Comparison of ENCODE assay signal across 9 mouse cellular contexts in genomic region chr15:81917621-81918463, GRCm38 (mm10). TPM values are rescaled to one million over a fixed set of nuclear protein-coding genes. Genes with fewer than 3 reads are reported as not detected.
DNase-seq lines count a peak whose midpoint lies in the region; ATAC-seq and TF ChIP-seq lines count a peak whose summit lies in the region.
"Had no signal": no experiment of that assay in that cellular context is flagged by ENCODE, and none has a peak within 500 bp of the region (broad histone marks: within the 10 kb centered on the region; RNA-seq: fewer than 3 reads in every experiment).

No protein-coding gene starts in this region.

- H3K4me3 ChIP-seq in neural tube, embryonic 15.5 days (replicated peaks), result no peak overlapping the region
- no peak overlapping the region for H3K4me3 ChIP-seq in forebrain, embryonic 12.5 days (replicated peaks)
- no peak overlapping the region for H3K4me3 ChIP-seq in hindbrain, postnatal 0 days (ENCODE audit: low read length)
- no peak overlapping the region for H3K4me3 ChIP-seq in limb, embryonic 14.5 days (replicated peaks; ENCODE audit: low read length)
- H3K4me3 ChIP-seq: embryonic facial prominence, embryonic 15.5 days had no signal

- H3K27ac ChIP-seq in neural tube, embryonic 15.5 days (replicated peaks), result no peak overlapping the region
- 0 out of 2 replicates have a peak overlapping the region, but pooled peaks have one; percentile 8 for H3K27ac ChIP-seq in forebrain, embryonic 12.5 days
- H3K27ac ChIP-seq in hindbrain, postnatal 0 days, result no peak overlapping the region
- H3K27ac ChIP-seq in limb, embryonic 14.5 days (replicated peaks; ENCODE audit: low read depth, low read length), result no peak overlapping the region
- H3K27ac ChIP-seq: embryonic facial prominence, embryonic 15.5 days had no signal

- TF ChIP-seq CTCF in brain, embryonic 14.5 days (IDR thresholded peaks at IDR 0.05; ENCODE audit: borderline replicate concordance, extremely low read depth, insufficient read depth, insufficient read length), result peak; percentile 82
- TF ChIP-seq CTCF in hindbrain, postnatal 0 days (IDR thresholded peaks at IDR 0.05; ENCODE audit: low read depth), result peak; percentile 83

- no peaks in the 10 kb centered on the region for H3K9me3 ChIP-seq in neural tube, embryonic 15.5 days (replicated peaks)
- H3K9me3 ChIP-seq in forebrain, embryonic 12.5 days, result no peaks in the 10 kb centered on the region
- H3K9me3 ChIP-seq in hindbrain, postnatal 0 days (ENCODE audit: low read length), result no peaks in the 10 kb centered on the region
- H3K9me3 ChIP-seq in limb, embryonic 14.5 days (ENCODE audit: control insufficient read depth, low read length), result no peaks in the 10 kb centered on the region
- H3K9me3 ChIP-seq: embryonic facial prominence, embryonic 15.5 days had no signal

- no peaks in the 10 kb centered on the region for H3K27me3 ChIP-seq in neural tube, embryonic 15.5 days (replicated peaks)
- H3K27me3 ChIP-seq in forebrain, embryonic 12.5 days, result no peaks in the 10 kb centered on the region
- no peaks in the 10 kb centered on the region for H3K27me3 ChIP-seq in hindbrain, postnatal 0 days (ENCODE audit: insufficient read depth, low read length)
- no peaks in the 10 kb centered on the region for H3K27me3 ChIP-seq in limb, embryonic 14.5 days (ENCODE audit: control insufficient read depth, insufficient read depth, low read length)
- H3K27me3 ChIP-seq: embryonic facial prominence, embryonic 15.5 days had no signal

- TF ChIP-seq POLR2A in brain, embryonic 14.5 days (IDR thresholded peaks at IDR 0.05; ENCODE audit: borderline replicate concordance, extremely low read depth, insufficient read depth, insufficient read length, poor library complexity, severe bottlenecking), result no peak
- TF ChIP-seq POLR2A in limb, embryonic 14.5 days (IDR thresholded peaks at IDR 0.05; ENCODE audit: borderline replicate concordance, extremely low read depth, insufficient read depth, insufficient read length), result no peak

- H3K4me1 ChIP-seq in neural tube, embryonic 15.5 days, result peaks cover 21% of the 10 kb centered on the region
- H3K4me1 ChIP-seq in forebrain, embryonic 12.5 days, result 0 out of 2 replicates have a peak, but pooled peaks cover 3% of the 10 kb centered on the region
- 0 out of 2 replicates have a peak, but pooled peaks cover 3% of the 10 kb centered on the region for H3K4me1 ChIP-seq in hindbrain, postnatal 0 days (ENCODE audit: insufficient read depth, low read length)
- no peaks in the 10 kb centered on the region for H3K4me1 ChIP-seq in limb, embryonic 14.5 days (ENCODE audit: control insufficient read depth, insufficient read depth, low read length)
- H3K4me1 ChIP-seq: embryonic facial prominence, embryonic 15.5 days had no signal

- H3K4me2 ChIP-seq in neural tube, embryonic 15.5 days, result no peak overlapping the region
- H3K4me2 ChIP-seq in forebrain, embryonic 12.5 days, result no peak overlapping the region
- H3K4me2 ChIP-seq in hindbrain, postnatal 0 days (ENCODE audit: low read depth, low read length), result no peak overlapping the region
- H3K4me2 ChIP-seq in limb, embryonic 14.5 days (replicated peaks; ENCODE audit: low read depth, low read length, severe bottlenecking), result no peak overlapping the region
- H3K4me2 ChIP-seq: embryonic facial prominence, embryonic 15.5 days had no signal

- WGBS in neural tube, embryonic 15.5 days, result 59% methylated on average over 6 of the region's 6 CpGs
- 57% methylated on average over 6 of the region's 6 CpGs for WGBS in forebrain, embryonic 12.5 days
- WGBS in hindbrain, postnatal 0 days, result 57% methylated on average over 6 of the region's 6 CpGs
- WGBS in limb, embryonic 14.5 days, result 53% methylated on average over 6 of the region's 6 CpGs

- DNase-seq in neural tube, embryonic 10.5 days (ENCODE audit: extremely low spot score, low spot score), result peak; percentile 61
- peak; percentile 64 for DNase-seq in brain, embryonic 14.5 days (ENCODE audit: low read depth)
- DNase-seq in hindbrain, postnatal 0 days (ENCODE audit: low spot score), result peak; percentile 66
- DNase-seq in limb, embryonic 14.5 days (ENCODE audit: low spot score), result peak; percentile 42
- peak; percentile 81 for DNase-seq in naive thymus-derived CD4-positive, alpha-beta T cell, adult 2 months (ENCODE audit: low read depth)
- peak; percentile 45 to 58 for DNase-seq in thymus, adult 18-20 months

- H3K36me3 ChIP-seq in neural tube, embryonic 15.5 days, result peaks cover 45% of the 10 kb centered on the region
- peaks cover 62% of the 10 kb centered on the region for H3K36me3 ChIP-seq in forebrain, embryonic 12.5 days (replicated peaks)
- peaks cover 41% of the 10 kb centered on the region for H3K36me3 ChIP-seq in hindbrain, postnatal 0 days (ENCODE audit: insufficient read depth, low read length)
- H3K36me3 ChIP-seq in limb, embryonic 14.5 days (ENCODE audit: control insufficient read depth, insufficient read depth, low read length), result peaks cover 55% of the 10 kb centered on the region

- H3K9ac ChIP-seq in neural tube, embryonic 15.5 days (replicated peaks), result no peak overlapping the region
- H3K9ac ChIP-seq in forebrain, embryonic 12.5 days, result no peak overlapping the region
- no peak overlapping the region for H3K9ac ChIP-seq in hindbrain, postnatal 0 days (replicated peaks; ENCODE audit: low read length)
- H3K9ac ChIP-seq in limb, embryonic 14.5 days (ENCODE audit: low read depth, low read length, severe bottlenecking), result no peak overlapping the region
- H3K9ac ChIP-seq: embryonic facial prominence, embryonic 15.5 days had no signal

- no peak for ATAC-seq in neural tube, embryonic 15.5 days (ENCODE audit: low FRiP score)
- ATAC-seq in forebrain, embryonic 12.5 days (ENCODE audit: low FRiP score), result no peak; the same call in 1 of the 2 replicates
- no peak for ATAC-seq in hindbrain, postnatal 0 days
- 0 out of 2 replicates have a peak, but pooled peaks have one; percentile 45 for ATAC-seq in limb, embryonic 14.5 days (ENCODE audit: low FRiP score, low read depth)

RNA-seq across cellular contexts. Expression of gene Polr3h, which starts 8.2 kb away (rescaled TPM):
- polyA plus RNA-seq in neural tube, embryonic 15.5 days (2015; fragmentation: Nextera tagmentation; extraction: Ambion mirVana), result 93.2 and 107 TPM in 2 replicates
- 30.8 and 34.4 TPM in 2 replicates for polyA plus RNA-seq in brain, embryonic 14.5 days (2012; rRNA removed)
- polyA plus RNA-seq in forebrain, embryonic 12.5 days (2016; fragmentation: Nextera tagmentation; extraction: Ambion mirVana), result 69.8 and 75.6 TPM in 2 replicates
- 47.2 and 48.7 TPM in 2 replicates for total RNA-seq in hindbrain, postnatal 0 days (2014; rRNA removed)
- 98.7 and 101 TPM in 2 replicates for polyA plus RNA-seq in hindbrain, postnatal 0 days (2015; fragmentation: Nextera tagmentation; extraction: Ambion mirVana)
- 20.5 and 25.0 TPM in 2 replicates for polyA plus RNA-seq in limb, embryonic 14.5 days (2012; rRNA removed)
- polyA plus RNA-seq in limb, embryonic 14.5 days (2014; fragmentation: Nextera tagmentation; extraction: Ambion mirVana), result 69.1 and 71.6 TPM in 2 replicates

RNA-seq across cellular contexts. Expression of gene Csdc2, which starts 18.7 kb away (rescaled TPM):
- polyA plus RNA-seq in neural tube, embryonic 15.5 days (2015; fragmentation: Nextera tagmentation; extraction: Ambion mirVana), result 194 and 220 TPM in 2 replicates
- polyA plus RNA-seq in brain, embryonic 14.5 days (2012; rRNA removed), result 89.4 and 128 TPM in 2 replicates
- polyA plus RNA-seq in forebrain, embryonic 12.5 days (2016; fragmentation: Nextera tagmentation; extraction: Ambion mirVana), result 35.8 and 39.9 TPM in 2 replicates
- total RNA-seq in hindbrain, postnatal 0 days (2014; rRNA removed), result 178 and 188 TPM in 2 replicates
- polyA plus RNA-seq in hindbrain, postnatal 0 days (2015; fragmentation: Nextera tagmentation; extraction: Ambion mirVana), result 239 and 269 TPM in 2 replicates
- polyA plus RNA-seq in limb, embryonic 14.5 days (2012; rRNA removed), result 16.2 and 23.6 TPM in 2 replicates
- polyA plus RNA-seq in limb, embryonic 14.5 days (2014; fragmentation: Nextera tagmentation; extraction: Ambion mirVana), result 13.5 and 14.3 TPM in 2 replicates

RNA-seq across cellular contexts. Expression of gene Pmm1, which starts 42.9 kb away (rescaled TPM):
- polyA plus RNA-seq in neural tube, embryonic 15.5 days (2015; fragmentation: Nextera tagmentation; extraction: Ambion mirVana), result 99.8 and 111 TPM in 2 replicates
- 75.6 and 78.9 TPM in 2 replicates for polyA plus RNA-seq in brain, embryonic 14.5 days (2012; rRNA removed)
- polyA plus RNA-seq in forebrain, embryonic 12.5 days (2016; fragmentation: Nextera tagmentation; extraction: Ambion mirVana), result 42.0 and 44.0 TPM in 2 replicates
- total RNA-seq in hindbrain, postnatal 0 days (2014; rRNA removed), result 123 and 164 TPM in 2 replicates
- 140 and 142 TPM in 2 replicates for polyA plus RNA-seq in hindbrain, postnatal 0 days (2015; fragmentation: Nextera tagmentation; extraction: Ambion mirVana)
- polyA plus RNA-seq in limb, embryonic 14.5 days (2012; rRNA removed), result 40.7 and 41.5 TPM in 2 replicates
- 33.3 and 34.8 TPM in 2 replicates for polyA plus RNA-seq in limb, embryonic 14.5 days (2014; fragmentation: Nextera tagmentation; extraction: Ambion mirVana)

RNA-seq across cellular contexts. Expression of gene Aco2, which starts 45.7 kb away (rescaled TPM):
- polyA plus RNA-seq in neural tube, embryonic 15.5 days (2015; fragmentation: Nextera tagmentation; extraction: Ambion mirVana), result 295 and 298 TPM in 2 replicates
- 262 and 283 TPM in 2 replicates for polyA plus RNA-seq in brain, embryonic 14.5 days (2012; rRNA removed)
- polyA plus RNA-seq in forebrain, embryonic 12.5 days (2016; fragmentation: Nextera tagmentation; extraction: Ambion mirVana), result 184 and 185 TPM in 2 replicates
- total RNA-seq in hindbrain, postnatal 0 days (2014; rRNA removed), result 536 and 538 TPM in 2 replicates
- 298 and 299 TPM in 2 replicates for polyA plus RNA-seq in hindbrain, postnatal 0 days (2015; fragmentation: Nextera tagmentation; extraction: Ambion mirVana)
- polyA plus RNA-seq in limb, embryonic 14.5 days (2012; rRNA removed), result 158 and 183 TPM in 2 replicates
- polyA plus RNA-seq in limb, embryonic 14.5 days (2014; fragmentation: Nextera tagmentation; extraction: Ambion mirVana), result 127 and 134 TPM in 2 replicates

RNA-seq across cellular contexts. Expression of gene Phf5a, which starts 46.1 kb away (rescaled TPM):
- 111 and 122 TPM in 2 replicates for polyA plus RNA-seq in neural tube, embryonic 15.5 days (2015; fragmentation: Nextera tagmentation; extraction: Ambion mirVana)
- 85.1 and 103 TPM in 2 replicates for polyA plus RNA-seq in brain, embryonic 14.5 days (2012; rRNA removed)
- polyA plus RNA-seq in forebrain, embryonic 12.5 days (2016; fragmentation: Nextera tagmentation; extraction: Ambion mirVana), result 138 and 140 TPM in 2 replicates
- 29.0 and 29.7 TPM in 2 replicates for total RNA-seq in hindbrain, postnatal 0 days (2014; rRNA removed)
- 102 and 110 TPM in 2 replicates for polyA plus RNA-seq in hindbrain, postnatal 0 days (2015; fragmentation: Nextera tagmentation; extraction: Ambion mirVana)
- polyA plus RNA-seq in limb, embryonic 14.5 days (2012; rRNA removed), result 91.7 and 96.8 TPM in 2 replicates
- 159 and 163 TPM in 2 replicates for polyA plus RNA-seq in limb, embryonic 14.5 days (2014; fragmentation: Nextera tagmentation; extraction: Ambion mirVana)
